9 mouse cellular contexts compared by ENCODE assay signal in genomic region chr8:46305733-46306349, GRCm38 (mm10). TPM values are rescaled to one million over a fixed set of nuclear protein-coding genes. Genes with fewer than 3 reads are reported as not detected.
DNase-seq lines count a peak whose midpoint lies in the region; ATAC-seq and TF ChIP-seq lines count a peak whose summit lies in the region.
"Had no signal": no experiment of that assay in that cellular context is flagged by ENCODE, and none has a peak within 500 bp of the region (broad histone marks: within the 10 kb centered on the region; RNA-seq: fewer than 3 reads in every experiment).

No protein-coding gene starts in this region.

- H3K9me3 ChIP-seq in liver, embryonic 12.5 days (replicated peaks): no peaks in the 10 kb centered on the region
- H3K9me3 ChIP-seq in heart, embryonic 14.5 days (ENCODE audit: control insufficient read depth, low read length): no peaks in the 10 kb centered on the region
- no peaks in the 10 kb centered on the region for H3K9me3 ChIP-seq in liver, postnatal 0 days (ENCODE audit: low read length)

- H3K4me1 ChIP-seq in liver, embryonic 12.5 days: peaks cover 14% of the 10 kb centered on the region
- H3K4me1 ChIP-seq in heart, embryonic 14.5 days (ENCODE audit: control insufficient read depth in 2 of 2, insufficient read depth in 2 of 2, low read length in 2 of 2): no peaks in the 10 kb centered on the region; a peak in 1 of 4 replicates
- H3K4me1 ChIP-seq in liver, postnatal 0 days (ENCODE audit: insufficient read depth): no peaks in the 10 kb centered on the region

- POLR2A ChIA-PET in Patski (lab: Charles Lee): no interaction called here

- WGBS in liver, embryonic 12.5 days (ENCODE audit: insufficient replicate concordance): 2% methylated on average over 9 of the region's 9 CpGs
- 3% methylated on average over 9 of the region's 9 CpGs for whole genome bisulfite sequencing in heart, embryonic 14.5 days
- 4% methylated on average over 9 of the region's 9 CpGs for WGBS in liver, postnatal 0 days (ENCODE audit: insufficient replicate concordance)

- no peak overlapping the region for H3K27ac ChIP-seq in liver, embryonic 12.5 days
- H3K27ac ChIP-seq in heart, embryonic 14.5 days (replicated peaks in 1 of 2; ENCODE audit: control insufficient read depth in 1 of 2, insufficient read depth in 1 of 2, low read depth in 2 of 2, low read length in 2 of 2): no peak overlapping the region
- no peak overlapping the region for H3K27ac ChIP-seq in liver, postnatal 0 days (ENCODE audit: low read depth)

- DNase-seq in liver (peak; percentile 30), Patski (ENCODE audit: low read depth, low spot score) (no peak)
- peak; percentile 16 to 25 for DNase-seq in cerebellum, postnatal 36 days
- DNase-seq in liver, postnatal 0 days: peak; percentile 27
- DNase-seq in splenic B cell, adult 2 months (ENCODE audit: low read depth, low spot score): peak; percentile 72
- no peak for DNase-seq in urinary bladder, postnatal 36 days (ENCODE audit: low spot score in 2 of 2)

- H3K36me3 ChIP-seq in liver, embryonic 12.5 days: no peaks in the 10 kb centered on the region
- H3K36me3 ChIP-seq in heart, embryonic 14.5 days (ENCODE audit: control insufficient read depth, insufficient read depth, low read length): no peaks in the 10 kb centered on the region
- H3K36me3 ChIP-seq in liver, postnatal 0 days (replicated peaks; ENCODE audit: insufficient read depth, low read length): no peaks in the 10 kb centered on the region
- no peaks in the 10 kb centered on the region for H3K36me3 ChIP-seq in splenic B cell, adult 2 months (ENCODE audit: control insufficient read depth, insufficient read depth, low read length, poor library complexity, severe bottlenecking)

- H3K27me3 ChIP-seq in liver, embryonic 12.5 days (replicated peaks): 0 out of 2 replicates have a peak, but pooled peaks cover 16% of the 10 kb centered on the region
- H3K27me3 ChIP-seq in Patski: peaks cover 23% of the 10 kb centered on the region
- no peaks in the 10 kb centered on the region for H3K27me3 ChIP-seq in heart, embryonic 14.5 days (ENCODE audit: control insufficient read depth, insufficient read depth, low read length)
- no peaks in the 10 kb centered on the region for H3K27me3 ChIP-seq in liver, postnatal 0 days (ENCODE audit: insufficient read depth, low read length)
- no peaks in the 10 kb centered on the region for H3K27me3 ChIP-seq in splenic B cell, adult 2 months (ENCODE audit: control insufficient read depth, insufficient read depth, low read length, poor library complexity, severe bottlenecking)

- ATAC-seq in liver, embryonic 12.5 days: no peak
- no peak for ATAC-seq in Patski
- ATAC-seq in heart, embryonic 14.5 days (ENCODE audit: insufficient number of reproducible peaks, insufficient read depth, low FRiP score, low read depth): no peak
- no peak for ATAC-seq in liver, postnatal 0 days

- TF ChIP-seq CTCF in Patski (IDR thresholded peaks at IDR 0.05): peak; percentile 81
- TF ChIP-seq CTCF in liver, postnatal 0 days (IDR thresholded peaks at IDR 0.05; ENCODE audit: low read depth): peak; percentile 83

- H3K9ac ChIP-seq in liver, embryonic 12.5 days: no peak overlapping the region
- no peak overlapping the region for H3K9ac ChIP-seq in heart, embryonic 14.5 days (ENCODE audit: low read length)
- H3K9ac ChIP-seq in liver, postnatal 0 days (replicated peaks): no peak overlapping the region

- no peak overlapping the region for H3K4me3 ChIP-seq in liver, embryonic 12.5 days
- no peak overlapping the region for H3K4me3 ChIP-seq in heart, embryonic 14.5 days (ENCODE audit: control insufficient read depth in 1 of 2, insufficient read depth in 1 of 2, low read depth in 1 of 2, low read length in 2 of 2)
- H3K4me3 ChIP-seq in liver, postnatal 0 days (ENCODE audit: low read depth, low read length): no peak overlapping the region

- TF ChIP-seq EP300 in liver, postnatal 0 days (IDR thresholded peaks at IDR 0.05; ENCODE audit: low read depth): no peak

- CTCF ChIA-PET in Patski (lab: Charles Lee): interaction anchor here (2.9 kb wide), 1 partner anchor 65 kb away, joined by 10 read pairs; no protein-coding TSS in a partner anchor

- in situ Hi-C loops in Patski (cut with MboI; ENCODE audit: low pct_unique_long_range_greater_than_20kb): loop anchor here (5.0 to 10.0 kb wide), 2 partner anchors 64 to 121 kb away; no protein-coding TSS in a partner anchor

- H3K4me2 ChIP-seq in liver, embryonic 12.5 days: no peak overlapping the region
- peak overlapping the region; percentile 48 for H3K4me2 ChIP-seq in heart, embryonic 14.5 days (ENCODE audit: low read length)
- H3K4me2 ChIP-seq in liver, postnatal 0 days (ENCODE audit: low read depth, low read length): peak overlapping the region; percentile 32; the same call in 1 of the 2 replicates

RNA-seq across cellular contexts. Expression of gene Helt, which starts 11.4 kb away (rescaled TPM):
- not detected in 2 replicates for polyA plus RNA-seq in liver, embryonic 12.5 days (2016; fragmentation: Nextera tagmentation; extraction: Ambion mirVana)
- not detected for polyA plus RNA-seq in Patski (2021)
- not detected in 2 replicates for polyA plus RNA-seq in heart, embryonic 14.5 days (2014; fragmentation: Nextera tagmentation; extraction: Ambion mirVana)
- not detected in 2 replicates for polyA plus RNA-seq in liver, postnatal 0 days (2015; fragmentation: Nextera tagmentation; extraction: Ambion mirVana)
- polyA plus RNA-seq: gonadal fat pad, adult 2 months had no signal

Comparison
In these comparisons a context has a peak if more than half of its experiments do, and no peak if none do; other contexts are left out.
1. DNase-seq: peak in liver (single experiment), cerebellum, postnatal 36 days (2 of 2), liver, postnatal 0 days (single experiment) and splenic B cell, adult 2 months (single experiment); none in Patski (single experiment) and urinary bladder, postnatal 36 days (0 of 2).